Comparison of ENCODE assay signal across 8 mouse cellular contexts in the genomic region with DNA sequence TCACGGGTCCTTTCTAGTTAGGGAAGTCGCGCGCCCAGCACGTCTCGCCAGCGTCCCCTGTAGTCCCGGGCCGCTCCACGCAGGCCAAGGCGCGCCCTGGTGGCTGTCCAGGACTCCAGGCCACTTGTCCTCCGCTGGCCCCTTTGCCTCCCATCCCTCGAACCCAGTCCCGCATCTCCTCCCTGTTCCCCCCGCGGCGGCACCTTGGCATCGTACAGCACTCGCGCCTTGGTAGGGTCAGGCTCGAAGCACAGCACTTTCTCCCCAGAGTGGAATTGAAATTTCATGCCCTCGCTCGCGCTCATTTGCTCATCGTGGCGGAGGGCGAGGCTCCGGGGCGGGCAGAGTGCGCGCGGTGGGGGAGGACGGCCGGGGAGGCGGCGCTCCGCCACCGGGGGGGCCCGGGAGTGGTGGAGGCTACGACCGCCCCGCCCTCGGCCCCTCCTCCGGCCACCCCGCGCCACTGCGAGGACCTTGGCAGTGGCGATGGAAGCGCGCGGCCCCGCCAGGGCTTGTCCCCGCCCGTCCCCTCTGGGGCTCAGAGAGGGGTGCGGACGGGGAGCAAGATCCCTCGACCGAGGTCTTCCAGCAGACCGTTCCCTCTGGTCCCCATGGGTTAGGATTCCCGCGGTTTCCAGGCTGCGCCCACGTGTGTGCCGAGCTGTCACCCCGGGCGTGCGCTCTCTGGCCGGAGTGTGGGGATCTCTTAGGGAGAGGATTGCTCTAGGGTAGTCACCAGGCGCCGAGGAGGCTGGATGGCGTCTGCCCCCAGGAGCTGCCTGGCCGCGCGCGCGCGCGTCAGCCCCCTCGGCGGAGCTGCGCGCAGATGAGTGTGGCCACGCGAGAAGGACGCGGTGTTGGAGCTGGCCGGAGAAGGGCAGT. TPM values are rescaled to one million over a fixed set of nuclear protein-coding genes. Genes with fewer than 3 reads are reported as not detected.
DNase-seq lines count a peak whose midpoint lies in the region; ATAC-seq lines count a peak whose summit lies in the region.

Msl3 (minus strand) TSS at position 374 of the 882 bp plus-strand sequence.

- peak within 1 kb of the TSS; percentile 95 for H3K4me3 ChIP-seq in megakaryocyte, embryonic 14.5 days (replicated peaks)

- H3K36me3 ChIP-seq in megakaryocyte, embryonic 14.5 days (replicated peaks; ENCODE audit: low read length) = peaks cover 21% of the 10 kb centered on the region

- intact Hi-C loops in gastrocnemius, postnatal 14 days (cut with DNase I; ENCODE audit: low total_unique reads) = no loop called here

- ATAC-seq in inflammation-experienced regulatory T-cells, adult 6 months = peak; percentile 54

- 0 out of 2 replicates have a peak, but pooled peaks cover 6% of the 10 kb centered on the region for H3K9me3 ChIP-seq in megakaryocyte, embryonic 14.5 days

- DNase-seq in adrenal gland, adult (ENCODE audit: inconsistent age in 2 of 2, low spot score in 1 of 2) = peak; percentile 90 to 95
- peak; percentile 88 for DNase-seq in embryo, embryonic 10 days (ENCODE audit: low spot score)
- peak; percentile 89 for DNase-seq in gastrocnemius, postnatal 14 days
- peak; percentile 60 to 73 for DNase-seq in left cerebral cortex, adult 9 months (ENCODE audit: low spot score in 2 of 2)
- DNase-seq in right cerebral cortex, adult 2 months (ENCODE audit: low spot score in 2 of 2) = peak; percentile 73 to 77
- peak; percentile 81 for DNase-seq in urinary bladder, postnatal 14 days (ENCODE audit: low spot score)

- H3K4me1 ChIP-seq in megakaryocyte, embryonic 14.5 days = peaks cover 7% of the 10 kb centered on the region

- peaks cover 12% of the 10 kb centered on the region for H3K27me3 ChIP-seq in megakaryocyte, embryonic 14.5 days (replicated peaks)

RNA-seq across cellular contexts. Expression of gene Msl3, which starts in this region (rescaled TPM):
- total RNA-seq in gastrocnemius, postnatal 14 days (2021) = 10 to 100 TPM; 33.0 to 36.4 TPM
- 10 to 100 TPM; 37.5 to 47.7 (median 41.9) TPM for polyA plus RNA-seq in inflammation-experienced regulatory T-cells, adult 6 months (2017; shearing (Covaris generic))
- 4.6 and 11.1 TPM in 2 replicates for polyA plus RNA-seq in megakaryocyte, embryonic 14.5 days (2012; ENCODE audit: insufficient read depth, low replicate concordance)

Comparison
In these comparisons a context has a peak if more than half of its experiments do, and no peak if none do; other contexts are left out.
1. Peak in every context shown above with its lines: DNase-seq, ATAC-seq and H3K4me3 ChIP-seq.